Mouse (Mus musculus): ENCODE measurements around the gene Tnfsfm13. TPM values are rescaled to one million over a fixed set of nuclear protein-coding genes. Genes with fewer than 3 reads are reported as not detected.

The Tnfsfm13 gene
- total and polyA plus RNA-seq, 3 experiments: 0.08 TPM; not detected in 2

DNA sequence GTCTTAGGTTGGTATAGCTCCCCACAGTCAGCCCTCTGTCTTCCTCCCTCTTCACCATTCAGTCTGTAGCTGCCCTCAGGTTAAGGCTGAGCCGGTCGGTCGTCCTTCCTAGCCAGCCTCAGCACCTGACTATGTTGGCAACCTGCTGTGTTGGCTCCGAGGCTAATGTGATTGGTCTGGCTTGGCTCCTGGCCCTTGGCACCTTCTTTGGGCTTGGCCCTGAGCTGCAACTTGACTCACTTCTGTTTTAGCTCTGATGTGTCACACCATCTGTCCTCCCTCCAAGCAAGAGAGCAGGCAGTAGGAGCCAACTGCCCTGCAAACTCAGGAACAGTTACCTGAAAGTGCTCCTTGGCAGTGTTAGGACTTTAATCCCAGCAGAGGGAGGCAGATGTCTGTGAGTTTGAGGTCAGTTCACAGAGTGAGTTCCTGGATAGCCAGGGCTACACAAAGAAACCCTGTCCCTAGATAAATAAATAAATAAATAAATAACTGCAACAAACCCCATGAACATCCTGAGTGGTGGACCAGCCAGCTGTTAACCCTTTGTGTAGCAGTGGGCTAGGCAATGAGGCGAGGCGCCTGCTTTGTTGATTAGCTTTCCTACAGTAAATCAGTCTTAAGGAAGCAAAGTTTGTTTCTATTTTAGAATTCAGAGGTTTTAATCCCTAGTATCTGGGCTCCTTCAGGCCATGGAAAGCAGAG lies 11.0 kb upstream of the Tnfsfm13 start:
- no peak for DNase-seq (ENCODE audit: extremely low read depth)
- dilution Hi-C loops (cut with MboI; ENCODE audit: extremely low pct_ligation_motif_present, extremely low pct_unique_long_range_greater_than_20kb, low sequenced_read_pairs): no loop called here
- Histone ChIP-seq H3K79me2 (replicated peaks; ENCODE audit: control insufficient read depth, extremely low read depth, insufficient read depth, poor library complexity, severe bottlenecking) (no peaks in the 10 kb centered on the region), H3K9ac (ENCODE audit: insufficient read depth, low read depth) (no peak overlapping the region), H3K27me3 (replicated peaks) (peaks cover 3% of the 10 kb centered on the region), H3K27ac (ENCODE audit: insufficient read depth, low read depth) (no peak overlapping the region), H3K36me3 (replicated peaks in 1 of 2; ENCODE audit: control insufficient read depth in 1 of 2, insufficient read depth in 1 of 2, low read length in 1 of 2) (no peaks in the 10 kb centered on the region), H3K4me2 (ENCODE audit: insufficient read depth, low read depth, poor library complexity, severe bottlenecking) (no peak overlapping the region), H3K4me1 (ENCODE audit: control insufficient read depth in 1 of 2, insufficient read depth in 2 of 2) (peaks cover 0 to 12% of the 10 kb centered on the region in 2 experiments; a peak in 1 of 4 replicates), H3K4me3 (replicated peaks in 1 of 3; ENCODE audit: low read depth in 2 of 3, low read length in 2 of 3, poor library complexity in 1 of 3) (no peak overlapping the region), H3K9me3 (replicated peaks; ENCODE audit: low read length) (no peaks in the 10 kb centered on the region)
- TF ChIP-seq ZNF384 (IDR thresholded peaks at IDR 0.05; ENCODE audit: low read depth, low read length): no peak
- no peak for TF ChIP-seq ELF1 (IDR thresholded peaks at IDR 0.05; ENCODE audit: low read depth, low read length)
- no peak for TF ChIP-seq E2F4 (IDR thresholded peaks at IDR 0.05; ENCODE audit: insufficient replicate concordance, low read depth, low read length)
- in situ Hi-C loops (cut with MboI; ENCODE audit: low pct_ligation_motif_present, low pct_unique_long_range_greater_than_20kb, low sequenced_read_pairs): no loop called here

DNA sequence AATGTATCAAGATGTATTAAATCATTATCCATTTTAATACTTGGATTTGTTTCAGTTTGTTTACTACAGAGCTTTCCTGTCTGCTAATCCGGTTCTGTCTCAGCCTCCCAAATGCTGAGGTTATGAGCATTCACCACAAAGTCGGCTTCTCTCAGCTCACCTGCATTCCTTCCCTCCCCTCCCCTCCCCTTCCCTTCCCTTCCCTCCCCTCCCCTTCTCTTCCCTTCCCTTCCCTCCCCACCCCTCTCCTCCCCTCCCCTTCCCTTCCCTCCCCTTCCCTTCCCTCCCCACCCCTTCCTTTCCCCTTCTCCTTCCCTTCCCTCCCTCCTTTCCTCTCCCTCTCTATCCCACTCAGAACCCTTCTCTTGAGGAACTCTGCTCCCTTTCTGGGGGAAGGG lies 8.7 kb upstream of the Tnfsfm13 start:
- no peak for DNase-seq (ENCODE audit: extremely low read depth)
- peaks cover 5% of the 10 kb centered on the region for H3K27me3 ChIP-seq (replicated peaks)
- H3K4me1 ChIP-seq (ENCODE audit: control insufficient read depth in 1 of 2, insufficient read depth in 2 of 2): peaks cover 0 to 9% of the 10 kb centered on the region in 2 experiments; a peak in 2 of 4 replicates
- H3K27ac ChIP-seq (ENCODE audit: insufficient read depth, low read depth): no peak overlapping the region
- dilution Hi-C loops (cut with MboI; ENCODE audit: extremely low pct_ligation_motif_present, extremely low pct_unique_long_range_greater_than_20kb, low sequenced_read_pairs) (no loop called here), in situ Hi-C loops (cut with MboI; ENCODE audit: low pct_ligation_motif_present, low pct_unique_long_range_greater_than_20kb, low sequenced_read_pairs) (no loop called here)
- TF ChIP-seq PAX5 (IDR thresholded peaks at IDR 0.05; ENCODE audit: low read length) (no peak), MYC (IDR thresholded peaks at IDR 0.05; ENCODE audit: low read depth, low read length) (no peak), NELFE (IDR thresholded peaks at IDR 0.05; ENCODE audit: low read depth, low read length) (no peak), CHD1 (IDR thresholded peaks at IDR 0.05; ENCODE audit: low read depth, low read length) (no peak), MAX (IDR thresholded peaks at IDR 0.05; ENCODE audit: low read length) (no peak), MAFK (IDR thresholded peaks at IDR 0.05; ENCODE audit: insufficient replicate concordance, low read length) (no peak), BHLHE40 (IDR thresholded peaks at IDR 0.05; ENCODE audit: low read depth, low read length) (no peak), MEF2A (IDR thresholded peaks at IDR 0.05; ENCODE audit: borderline replicate concordance, low read depth, low read length) (no peak), CTCF (conservative IDR thresholded peaks at IDR 0.05 in 1 of 2, IDR thresholded peaks at IDR 0.05 in 1 of 2; ENCODE audit: low read depth in 2 of 2, low read length in 2 of 2) (no peak), EP300 (IDR thresholded peaks at IDR 0.05; ENCODE audit: low read length) (no peak), POLR2A (IDR thresholded peaks at IDR 0.05; ENCODE audit: low read depth, low read length) (no peak), KAT2A (IDR thresholded peaks at IDR 0.05; ENCODE audit: insufficient replicate concordance, low read length) (no peak), E2F4 (IDR thresholded peaks at IDR 0.05; ENCODE audit: insufficient replicate concordance, low read depth, low read length) (no peak), NRF1 (IDR thresholded peaks at IDR 0.05; ENCODE audit: low read depth, low read length) (no peak), SIN3A (IDR thresholded peaks at IDR 0.05; ENCODE audit: low read length) (no peak), RCOR1 (conservative IDR thresholded peaks at IDR 0.05; ENCODE audit: low read depth, low read length) (no peak), JUN (IDR thresholded peaks at IDR 0.05; ENCODE audit: insufficient read depth, low read depth, low read length) (no peak), MAZ (IDR thresholded peaks at IDR 0.05; ENCODE audit: low read depth, low read length) (no peak), USF2 (conservative IDR thresholded peaks at IDR 0.05; ENCODE audit: low read depth, low read length) (no peak)
- H3K9ac ChIP-seq (ENCODE audit: insufficient read depth, low read depth): no peak overlapping the region
- H3K4me2 ChIP-seq (ENCODE audit: insufficient read depth, low read depth, poor library complexity, severe bottlenecking): no peak overlapping the region
- no peak overlapping the region for H3K4me3 ChIP-seq (replicated peaks in 1 of 3; ENCODE audit: low read depth in 2 of 3, low read length in 2 of 3, poor library complexity in 1 of 3)
- no peaks in the 10 kb centered on the region for H3K36me3 ChIP-seq (replicated peaks in 1 of 2; ENCODE audit: control insufficient read depth in 1 of 2, insufficient read depth in 1 of 2, low read length in 1 of 2)
- no peaks in the 10 kb centered on the region for H3K79me2 ChIP-seq (replicated peaks; ENCODE audit: control insufficient read depth, extremely low read depth, insufficient read depth, poor library complexity, severe bottlenecking)
- no peaks in the 10 kb centered on the region for H3K9me3 ChIP-seq (replicated peaks; ENCODE audit: low read length)

Data from CH12.LX (cell line).